Mouse (Mus musculus) liver, embryonic 11.5 days (tissue): Measurements from ENCODE around the gene Tbp. TPM values are rescaled to one million over a fixed set of nuclear protein-coding genes. Genes with fewer than 3 reads are reported as not detected.

Experiments
- ATAC-seq: fragments of 200-750 bp; cut with Nextera tagmentation; replicated peaks from 2 replicates; pipeline ENCODE4 v1.8.0; 2017; ENCODE audit warnings: moderate number of reproducible peaks, mild to moderate bottlenecking, moderate TSS enrichment, moderate library complexity; ENCODE audit not compliant: low FRiP score
- DNase-seq: peaks from one replicate; pipeline ENCODE4 v3.0.0-alpha.2; 2017; ENCODE audit warnings: low spot score
- H3K27ac ChIP-seq: fragments of 300-500 bp; sonication (generic); 2 replicates; pipeline ENCODE4 v1.5.1; 2014; ENCODE audit warnings: mild to moderate bottlenecking, low read depth, low read length, control low read depth
- H3K27me3 ChIP-seq: fragments of 300-500 bp; sonication (generic); replicated peaks from 2 replicates; pipeline ENCODE4 v1.6.1; 2014; ENCODE audit warnings: low read length, mixed read lengths; ENCODE audit not compliant: control insufficient read depth, insufficient read depth
- H3K36me3 ChIP-seq: fragments of 300-500 bp; sonication (generic); 2 replicates; pipeline ENCODE4 v1.6.1; 2014; ENCODE audit warnings: mild to moderate bottlenecking, low read length, moderate library complexity, mixed read lengths; ENCODE audit not compliant: control insufficient read depth, insufficient read depth
- H3K4me1 ChIP-seq: fragments of 300-500 bp; sonication (generic); replicated peaks from 2 replicates; pipeline ENCODE4 v1.6.1; 2014; ENCODE audit warnings: low read length, mixed read lengths; ENCODE audit not compliant: control insufficient read depth, insufficient read depth
- H3K4me2 ChIP-seq: fragments of 300-500 bp; sonication (generic); 2 replicates; pipeline ENCODE4 v1.6.1; 2014; ENCODE audit warnings: mild to moderate bottlenecking, control low read depth, moderate library complexity
- H3K4me3 ChIP-seq: fragments of 300-500 bp; sonication (generic); 2 replicates; pipeline ENCODE4 v1.5.1; 2014; ENCODE audit warnings: low read depth, low read length, control low read depth
- H3K9ac ChIP-seq: fragments of 300-500 bp; sonication (generic); 2 replicates; pipeline ENCODE4 v1.6.1; 2014; ENCODE audit warnings: low read depth, low read length, control low read depth
- H3K9me3 ChIP-seq: fragments of 300-500 bp; sonication (generic); 2 replicates; pipeline ENCODE4 v1.6.1; 2016; ENCODE audit warnings: low read length, inconsistent platforms, mixed read lengths; ENCODE audit not compliant: control insufficient read depth
- whole genome bisulfite sequencing: fragments of 180-500 bp; shearing (Covaris S2); extraction: QIAGEN DNeasy Blood & Tissue Kit; methylation state at CpG from one replicate; pipeline ENCODE4 v1.1.7; 2014; 5-methylcytosine and 5-hydroxymethylcytosine counted together
- polyA plus RNA-seq: library from polyadenylated mRNA; unstranded; fragments of >200 nt; fragmentation: Nextera tagmentation; extraction: Ambion mirVana; gene quantifications from 2 replicates; pipeline ENCODE4 v1.2.1, GENCODE M21; 2014

Gene Tbp
- polyA plus RNA-seq, 1 experiment from 2014 or later: 54.3 TPM

GRCm38 (mm10) chr17:15549713-15550112 is 50.0 kb downstream of the Tbp start:
- Histone ChIP-seq H3K27me3 (no peaks in the 10 kb centered on the region), H3K36me3 (no peaks in the 10 kb centered on the region), H3K9me3 (no peaks in the 10 kb centered on the region; the same call in 1 of the 2 replicates), H3K4me3 (no peak overlapping the region), H3K4me1 (no peaks in the 10 kb centered on the region), H3K9ac (no peak overlapping the region), H3K4me2 (no peak overlapping the region), H3K27ac (no peak overlapping the region)
- WGBS: 66% methylated on average over 1 of the region's 1 CpGs
- ATAC-seq: no peak
- DNase-seq: no peak

GRCm38 (mm10) chr17:15559946-15560345 is 60.3 kb downstream of the Tbp start:
- 83% methylated on average over 2 of the region's 2 CpGs for WGBS
- no peak overlapping the region for H3K4me3 ChIP-seq
- H3K27me3 ChIP-seq: no peaks in the 10 kb centered on the region
- H3K9ac ChIP-seq: no peak overlapping the region
- no peak overlapping the region for H3K4me2 ChIP-seq
- no peaks in the 10 kb centered on the region for H3K9me3 ChIP-seq
- DNase-seq (no peak), ATAC-seq (no peak)
- no peak overlapping the region for H3K27ac ChIP-seq
- no peaks in the 10 kb centered on the region for H3K4me1 ChIP-seq
- no peaks in the 10 kb centered on the region for H3K36me3 ChIP-seq

- Histone ChIP-seq H3K27me3 (no peaks in the 10 kb centered on the region), H3K4me3 (peak within 1 kb of the TSS; percentile 72), H3K4me1 (no peaks in the 10 kb centered on the region), H3K4me2 (peak within 1 kb of the TSS; percentile 94), H3K36me3 (no peaks in the 10 kb centered on the region), H3K27ac (peak within 1 kb of the TSS; percentile 90), H3K9ac (peak within 1 kb of the TSS; percentile 88), H3K9me3 (no peaks in the 10 kb centered on the region)
- ATAC-seq (peak; percentile 100), DNase-seq (peak; percentile 98)
- under 1% methylated on average over 43 of the region's 43 CpGs for WGBS
Measured at GRCm38 (mm10) chr17:15564014-15564927, 64.6 kb downstream of the Tbp start, which contains the start of gene Prdm9. TSS of gene Prdm9 (minus strand) at chr17:15564354.

GRCm38 (mm10) chr17:15564928-15565300 is 65.2 kb downstream of the Tbp start:
- ATAC-seq: no peak
- H3K9me3 ChIP-seq: no peaks in the 10 kb centered on the region
- no peak for DNase-seq
- no peak overlapping the region for H3K27ac ChIP-seq
- H3K4me1 ChIP-seq: no peaks in the 10 kb centered on the region
- peak overlapping the region; percentile 94 for H3K4me2 ChIP-seq
- 44% methylated on average over 12 of the region's 12 CpGs for whole genome bisulfite sequencing
- H3K9ac ChIP-seq: no peak overlapping the region
- H3K36me3 ChIP-seq: no peaks in the 10 kb centered on the region
- no peaks in the 10 kb centered on the region for H3K27me3 ChIP-seq
- H3K4me3 ChIP-seq: peak overlapping the region; percentile 72

- no peak for ATAC-seq
- Histone ChIP-seq H3K36me3 (no peaks in the 10 kb centered on the region), H3K9ac (no peak overlapping the region), H3K27ac (no peak overlapping the region), H3K4me2 (no peak overlapping the region), H3K9me3 (no peaks in the 10 kb centered on the region), H3K4me1 (no peaks in the 10 kb centered on the region), H3K4me3 (no peak overlapping the region), H3K27me3 (no peaks in the 10 kb centered on the region)
- WGBS: 73% methylated on average over 5 of the region's 5 CpGs
- DNase-seq: no peak
Measured at GRCm38 (mm10) chr17:15566908-15567307, 67.2 kb downstream of the Tbp start.

GRCm38 (mm10) chr17:15575056-15575455 is 75.4 kb downstream of the Tbp start:
- no peak for ATAC-seq
- H3K4me1 ChIP-seq: no peaks in the 10 kb centered on the region; the same call in 1 of the 2 replicates

GRCm38 (mm10) chr17:15577291-15577694 is 77.6 kb downstream of the Tbp start:
- Histone ChIP-seq H3K4me2 (peak overlapping the region; percentile 46), H3K27ac (no peak overlapping the region), H3K4me1 (no peaks in the 10 kb centered on the region; the same call in 1 of the 2 replicates), H3K4me3 (peak overlapping the region; percentile 22; the same call in 1 of the 2 replicates), H3K9me3 (no peaks in the 10 kb centered on the region), H3K27me3 (peaks cover 13% of the 10 kb centered on the region), H3K9ac (no peak overlapping the region), H3K36me3 (no peaks in the 10 kb centered on the region)
- DNase-seq: peak; percentile 44
- WGBS: under 1% methylated on average over 32 of the region's 32 CpGs
- 0 out of 2 replicates have a peak, but pooled peaks have one; percentile 56 for ATAC-seq

More at GRCm38 (mm10) chr17:15575056-15575455, 75.4 kb downstream of the Tbp start:
- H3K4me2 ChIP-seq: no peak overlapping the region
- WGBS: 52% methylated on average over 1 of the region's 1 CpGs
- peaks cover 13% of the 10 kb centered on the region for H3K27me3 ChIP-seq
- H3K9me3 ChIP-seq: no peaks in the 10 kb centered on the region
- DNase-seq: no peak
- no peaks in the 10 kb centered on the region for H3K36me3 ChIP-seq
- no peak overlapping the region for H3K27ac ChIP-seq
- H3K4me3 ChIP-seq: no peak overlapping the region
- H3K9ac ChIP-seq: no peak overlapping the region
